ENCODE assay signal across 8 mouse cellular contexts in the genomic region with DNA sequence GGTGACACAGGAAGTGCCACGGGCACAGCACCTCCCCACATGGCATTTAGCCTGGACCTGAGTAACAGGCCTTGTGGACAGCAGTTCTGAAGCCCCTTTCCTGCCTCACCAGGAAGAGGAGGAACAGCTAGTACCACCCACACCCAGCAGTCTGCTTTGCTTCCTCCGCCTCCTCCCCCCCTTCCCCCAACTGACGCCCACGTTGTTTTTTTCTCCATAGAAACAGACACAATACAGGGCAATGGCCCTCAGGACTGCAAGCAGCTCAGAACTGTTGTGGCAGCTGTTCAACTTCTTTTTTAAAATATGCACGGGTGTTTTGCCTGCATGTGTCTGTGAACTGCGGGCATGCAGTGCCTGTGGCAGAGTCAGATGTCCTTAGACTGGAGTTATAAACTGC. TPM values are rescaled to one million over a fixed set of nuclear protein-coding genes. Genes with fewer than 3 reads are reported as not detected.
DNase-seq lines count a peak whose midpoint lies in the region; ATAC-seq and TF ChIP-seq lines count a peak whose summit lies in the region.

No protein-coding gene starts in this region.

- no peak overlapping the region for H3K4me3 ChIP-seq in left cerebral cortex, adult 2 months
- H3K4me3 ChIP-seq in embryonic facial prominence, embryonic 10.5 days, result peak overlapping the region; percentile 35
- no peak overlapping the region for H3K4me3 ChIP-seq in heart, embryonic 13.5 days
- H3K4me3 ChIP-seq in kidney, embryonic 14.5 days (ENCODE audit: low read length), result no peak overlapping the region
- no peak overlapping the region for H3K4me3 ChIP-seq in lung, embryonic 14.5 days (ENCODE audit: low read depth, low read length)
- H3K4me3 ChIP-seq in neural tube, embryonic 13.5 days, result no peak overlapping the region

- TF ChIP-seq CTCF in left cerebral cortex, adult 2 months (IDR thresholded peaks at IDR 0.05), result no peak
- TF ChIP-seq CTCF in lung, embryonic 14.5 days (IDR thresholded peaks at IDR 0.05; ENCODE audit: low read depth), result no peak

- 23% methylated on average over 6 of the region's 6 CpGs for WGBS in embryonic facial prominence, embryonic 10.5 days
- 2% methylated on average over 6 of the region's 6 CpGs for WGBS in heart, embryonic 13.5 days
- whole genome bisulfite sequencing in kidney, embryonic 14.5 days, result 7% methylated on average over 6 of the region's 6 CpGs
- WGBS in lung, embryonic 14.5 days, result 12% methylated on average over 6 of the region's 6 CpGs
- 9% methylated on average over 6 of the region's 6 CpGs for WGBS in neural tube, embryonic 13.5 days

- DNase-seq in left cerebral cortex, adult 2 months (ENCODE audit: extremely low spot score in 1 of 2, low spot score in 2 of 2), result no peak
- no peak for DNase-seq in left cerebral cortex, adult 8-10 months (ENCODE audit: low spot score in 2 of 2)
- peak; percentile 71 for DNase-seq in embryonic facial prominence, embryonic 10.5 days (ENCODE audit: low spot score)
- DNase-seq in lung, embryonic 14.5 days, result peak; percentile 79
- DNase-seq in thymus, postnatal 4 days, result peak; percentile 71

- H3K4me1 ChIP-seq in embryonic facial prominence, embryonic 10.5 days, result peaks cover 83% of the 10 kb centered on the region
- H3K4me1 ChIP-seq in heart, embryonic 13.5 days, result peaks cover 83% of the 10 kb centered on the region
- peaks cover 76% of the 10 kb centered on the region for H3K4me1 ChIP-seq in kidney, embryonic 14.5 days (ENCODE audit: control insufficient read depth, insufficient read depth, low read length)
- peaks cover 62% of the 10 kb centered on the region for H3K4me1 ChIP-seq in lung, embryonic 14.5 days (ENCODE audit: insufficient read depth)
- H3K4me1 ChIP-seq in neural tube, embryonic 13.5 days (replicated peaks), result peaks cover 82% of the 10 kb centered on the region

- no peaks in the 10 kb centered on the region for H3K27me3 ChIP-seq in embryonic facial prominence, embryonic 10.5 days (replicated peaks; ENCODE audit: low read depth, poor library complexity, severe bottlenecking)
- no peaks in the 10 kb centered on the region for H3K27me3 ChIP-seq in heart, embryonic 13.5 days (replicated peaks)
- H3K27me3 ChIP-seq in kidney, embryonic 14.5 days (ENCODE audit: control insufficient read depth, insufficient read depth, low read length), result no peaks in the 10 kb centered on the region
- no peaks in the 10 kb centered on the region for H3K27me3 ChIP-seq in lung, embryonic 14.5 days (ENCODE audit: insufficient read depth, low read length)
- H3K27me3 ChIP-seq in neural tube, embryonic 13.5 days, result no peaks in the 10 kb centered on the region

- peaks cover 5% of the 10 kb centered on the region; the same call in 1 of the 2 replicates for H3K36me3 ChIP-seq in embryonic facial prominence, embryonic 10.5 days (replicated peaks)
- H3K36me3 ChIP-seq in heart, embryonic 13.5 days, result peaks cover 3% of the 10 kb centered on the region; the same call in 1 of the 2 replicates
- H3K36me3 ChIP-seq in kidney, embryonic 14.5 days (ENCODE audit: control insufficient read depth, insufficient read depth, low read length), result no peaks in the 10 kb centered on the region
- H3K36me3 ChIP-seq in lung, embryonic 14.5 days (ENCODE audit: insufficient read depth), result 0 out of 2 replicates have a peak, but pooled peaks cover 2% of the 10 kb centered on the region
- H3K36me3 ChIP-seq in neural tube, embryonic 13.5 days, result no peaks in the 10 kb centered on the region

- ATAC-seq in heart, embryonic 13.5 days (ENCODE audit: extremely low read depth, insufficient number of reproducible peaks, low FRiP score, low TSS enrichment), result peak; percentile 43; the same call in 1 of the 2 replicates
- ATAC-seq in kidney, embryonic 14.5 days (ENCODE audit: low FRiP score, low TSS enrichment), result peak; percentile 56
- ATAC-seq in lung, embryonic 14.5 days (ENCODE audit: insufficient read depth), result peak; percentile 63
- ATAC-seq in neural tube, embryonic 13.5 days (ENCODE audit: low read depth), result peak; percentile 32; the same call in 1 of the 2 replicates

- no peaks in the 10 kb centered on the region for H3K9me3 ChIP-seq in embryonic facial prominence, embryonic 10.5 days
- H3K9me3 ChIP-seq in heart, embryonic 13.5 days, result no peaks in the 10 kb centered on the region
- H3K9me3 ChIP-seq in kidney, embryonic 14.5 days (ENCODE audit: control insufficient read depth, low read length), result no peaks in the 10 kb centered on the region
- H3K9me3 ChIP-seq in lung, embryonic 14.5 days (ENCODE audit: low read depth, low read length), result no peaks in the 10 kb centered on the region
- no peaks in the 10 kb centered on the region for H3K9me3 ChIP-seq in neural tube, embryonic 13.5 days

- peak overlapping the region; percentile 47 for H3K4me2 ChIP-seq in heart, embryonic 13.5 days
- H3K4me2 ChIP-seq in kidney, embryonic 14.5 days (replicated peaks; ENCODE audit: low read depth, low read length), result peak overlapping the region; percentile 28
- peak overlapping the region; percentile 25 for H3K4me2 ChIP-seq in lung, embryonic 14.5 days
- peak overlapping the region; percentile 25 for H3K4me2 ChIP-seq in neural tube, embryonic 13.5 days

- peak overlapping the region; percentile 62 for H3K27ac ChIP-seq in left cerebral cortex, adult 2 months
- H3K27ac ChIP-seq in embryonic facial prominence, embryonic 10.5 days (replicated peaks), result peak overlapping the region; percentile 76
- H3K27ac ChIP-seq in heart, embryonic 13.5 days (replicated peaks), result peak overlapping the region; percentile 93
- H3K27ac ChIP-seq in kidney, embryonic 14.5 days (ENCODE audit: low read depth, low read length), result peak overlapping the region; percentile 91
- H3K27ac ChIP-seq in lung, embryonic 14.5 days (ENCODE audit: low read depth), result peak overlapping the region; percentile 86
- peak overlapping the region; percentile 81 for H3K27ac ChIP-seq in neural tube, embryonic 13.5 days (replicated peaks)

- intact Hi-C loops in left cerebral cortex, adult 2 months (cut with DNase I), result loop anchor here (2.0 kb wide), 1 partner anchor 43 kb away; no protein-coding TSS in a partner anchor

- H3K9ac ChIP-seq in heart, embryonic 13.5 days, result peak overlapping the region; percentile 34
- H3K9ac ChIP-seq in kidney, embryonic 14.5 days (ENCODE audit: low read depth, low read length), result 0 out of 2 replicates have a peak overlapping the region, but pooled peaks have one; percentile 14
- peak overlapping the region; percentile 31; the same call in 1 of the 2 replicates for H3K9ac ChIP-seq in lung, embryonic 14.5 days
- peak overlapping the region; percentile 36; the same call in 1 of the 2 replicates for H3K9ac ChIP-seq in neural tube, embryonic 13.5 days

RNA-seq across cellular contexts. Expression of a gene that starts 44.1 kb away (rescaled TPM):
- total RNA-seq in left cerebral cortex, adult 2 months (2021), result 100 to 1,000 TPM; 113 to 119 TPM
- 100 to 1,000 TPM; 118 to 126 (median 121) TPM for total RNA-seq in left cerebral cortex, adult 8-10 months (2022)
- polyA plus RNA-seq in embryonic facial prominence, embryonic 10.5 days (2016; fragmentation: Nextera tagmentation; extraction: Ambion mirVana), result 8.5 and 10.7 TPM in 2 replicates
- polyA plus RNA-seq in heart, embryonic 13.5 days (2015; fragmentation: Nextera tagmentation; extraction: Ambion mirVana), result 10.1 and 10.2 TPM in 2 replicates
- 24.0 and 24.5 TPM in 2 replicates for polyA plus RNA-seq in kidney, embryonic 14.5 days (2014; fragmentation: Nextera tagmentation; extraction: Ambion mirVana)
- 23.7 and 25.8 TPM in 2 replicates for polyA plus RNA-seq in lung, embryonic 14.5 days (2014; fragmentation: Nextera tagmentation; extraction: Ambion mirVana)
- polyA plus RNA-seq in neural tube, embryonic 13.5 days (2015; fragmentation: Nextera tagmentation; extraction: Ambion mirVana), result 11.3 and 12.2 TPM in 2 replicates

Comparison
In these comparisons a context has a peak if more than half of its experiments do, and no peak if none do; other contexts are left out.
1. DNase-seq: peak in embryonic facial prominence, embryonic 10.5 days (single experiment), lung, embryonic 14.5 days (single experiment) and thymus, postnatal 4 days (single experiment); none in left cerebral cortex, adult 2 months (0 of 2) and left cerebral cortex, adult 8-10 months (0 of 2).
2. Peak in every context shown above with its lines, with median percentiles within 50 percentile points of each other: H3K27ac ChIP-seq, ATAC-seq, H3K4me2 ChIP-seq and H3K9ac ChIP-seq.